Mouse (Mus musculus): ENCODE measurements around the gene Acsl5.

DNA sequence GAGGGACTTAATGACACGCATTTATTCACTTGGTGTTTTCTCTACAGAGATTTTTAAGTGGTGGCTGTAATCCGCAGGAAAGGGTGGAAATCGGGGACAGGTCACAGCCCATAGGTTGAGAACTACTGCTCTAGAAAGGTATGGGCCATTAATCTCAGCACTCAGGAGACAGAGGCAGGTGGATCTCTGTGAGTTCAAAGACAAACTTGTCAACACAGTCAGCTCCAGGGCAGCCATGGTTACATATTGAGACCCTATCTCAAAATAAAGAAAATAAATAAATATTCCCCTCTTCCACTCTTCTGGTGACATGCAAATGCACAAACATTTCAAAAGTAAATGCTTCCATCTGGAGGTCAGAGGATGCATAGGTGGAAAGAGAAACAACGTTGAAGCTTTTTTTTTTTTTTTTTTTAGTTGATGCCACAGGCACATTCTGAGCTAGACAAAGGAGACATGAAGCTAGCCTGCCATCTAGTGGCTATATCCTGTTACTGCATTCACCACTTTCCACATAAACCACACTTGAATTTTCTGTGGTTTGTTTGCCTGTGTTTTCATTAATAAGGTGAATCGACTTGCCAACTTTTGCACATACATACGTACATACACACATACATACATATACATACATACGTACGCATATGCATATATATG lies 45.1 kb upstream of the Acsl5 start:
- no peak for TF ChIP-seq POLR2A (IDR thresholded peaks at IDR 0.05; ENCODE audit: borderline replicate concordance, extremely low read depth, low read depth, low read length)
- TF ChIP-seq CTCF (IDR thresholded peaks at IDR 0.05; ENCODE audit: insufficient read depth, low read length): peak; percentile 28; the same call in 1 of the 2 replicates
